Comparison of ENCODE assay signal across 14 mouse cellular contexts in genomic region chr9:98490128-98490527, GRCm38 (mm10). TPM values are rescaled to one million over a fixed set of nuclear protein-coding genes. Genes with fewer than 3 reads are reported as not detected.
DNase-seq lines count a peak whose midpoint lies in the region; ATAC-seq lines count a peak whose summit lies in the region.
"Had no signal": no experiment of that assay in that cellular context is flagged by ENCODE, and none has a peak within 500 bp of the region (broad histone marks: within the 10 kb centered on the region; RNA-seq: fewer than 3 reads in every experiment).

No protein-coding gene starts in this region.

- no peak overlapping the region for H3K9ac ChIP-seq in heart, embryonic 16.5 days (ENCODE audit: low read length)
- H3K9ac ChIP-seq: embryonic facial prominence, embryonic 15.5 days had no signal

- H3K4me3 ChIP-seq in heart, embryonic 16.5 days (ENCODE audit: low read length) = no peak overlapping the region
- H3K4me3 ChIP-seq: embryonic facial prominence, embryonic 15.5 days; myocyte had no signal

- H3K9me3 ChIP-seq in heart, embryonic 16.5 days (replicated peaks; ENCODE audit: control insufficient read depth, low read length) = no peaks in the 10 kb centered on the region
- H3K9me3 ChIP-seq: embryonic facial prominence, embryonic 15.5 days had no signal

- H3K4me1 ChIP-seq in heart, embryonic 16.5 days (ENCODE audit: control insufficient read depth, insufficient read depth, low read length) = peaks cover 5% of the 10 kb centered on the region
- H3K4me1 ChIP-seq: embryonic facial prominence, embryonic 15.5 days had no signal

- WGBS in heart, embryonic 16.5 days = 44% methylated on average over 4 of the region's 4 CpGs

- DNase-seq in heart, postnatal 14 days = no peak
- DNase-seq in kidney, postnatal 14 days = peak; percentile 18
- DNase-seq in lung, postnatal 10 days = peak; percentile 10
- DNase-seq in gastrocnemius, adult 8-10 months (ENCODE audit: low spot score in 2 of 2) = no peak
- no peak for DNase-seq in left cerebral cortex, adult 18-20 months (ENCODE audit: low spot score in 2 of 2)
- DNase-seq in right cerebral cortex, postnatal 14 days = no peak
- DNase-seq: cerebellum, adult 2 months; thymus, postnatal 4 days had no signal

- 0 out of 2 replicates have a peak, but pooled peaks have one; percentile 29 for ATAC-seq in heart, embryonic 16.5 days (replicated peaks; ENCODE audit: extremely low read depth, insufficient read depth, low FRiP score)
- 0 out of 2 replicates have a peak, but pooled peaks have one; percentile 9 for ATAC-seq in common myeloid progenitor, adult 5-6 weeks (replicated peaks; ENCODE audit: low read depth, poor library complexity, severe bottlenecking)

- no peak overlapping the region for H3K27ac ChIP-seq in heart, embryonic 16.5 days (ENCODE audit: low read length)
- H3K27ac ChIP-seq: embryonic facial prominence, embryonic 15.5 days had no signal

- H3K27me3 ChIP-seq in heart, embryonic 16.5 days (ENCODE audit: control insufficient read depth, insufficient read depth, low read length) = no peaks in the 10 kb centered on the region
- H3K27me3 ChIP-seq: embryonic facial prominence, embryonic 15.5 days had no signal

- no peaks in the 10 kb centered on the region for H3K36me3 ChIP-seq in heart, embryonic 16.5 days (ENCODE audit: control insufficient read depth, insufficient read depth)
- H3K36me3 ChIP-seq: embryonic facial prominence, embryonic 15.5 days had no signal

- intact Hi-C loops in heart, postnatal 14 days (cut with DNase I) = no loop called here

- no peak overlapping the region for H3K4me2 ChIP-seq in heart, embryonic 16.5 days (ENCODE audit: low read depth, low read length)
- H3K4me2 ChIP-seq: embryonic facial prominence, embryonic 15.5 days had no signal

RNA-seq across cellular contexts. Expression of gene Rbp2, which starts 4.2 kb away (rescaled TPM):
- 0.47 and 1.3 TPM in 2 replicates for polyA plus RNA-seq in heart, embryonic 16.5 days (2015; fragmentation: Nextera tagmentation; extraction: Ambion mirVana)
- total RNA-seq in heart, postnatal 14 days (2021) = not detected
- not detected in 2 replicates for total RNA-seq in common myeloid progenitor, adult 5-6 weeks (2017)
- not detected for total RNA-seq in gastrocnemius, adult 8-10 months (2022)
- total RNA-seq in left cerebral cortex, adult 18-20 months (2021) = not detected
- total RNA-seq: hematopoietic stem cell, adult 5-6 weeks; layer of hippocampus, postnatal 14 days had no signal
- polyA plus RNA-seq: cerebellum, adult 2 months had no signal

Comparison
In these comparisons a context has a peak if more than half of its experiments do, and no peak if none do; other contexts are left out.
1. DNase-seq: peak in kidney, postnatal 14 days (single experiment) and lung, postnatal 10 days (single experiment); none in heart, postnatal 14 days (0 of 2), gastrocnemius, adult 8-10 months (0 of 2), left cerebral cortex, adult 18-20 months (0 of 2) and right cerebral cortex, postnatal 14 days (single experiment).